Mouse (Mus musculus) A20 (cell line): Measurements from ENCODE around the gene Ugt8a.

Experiments used
- DNase-seq: peaks from one replicate; pipeline ENCODE4 v3.0.0-alpha.2; 2011; ENCODE audit warnings: low read depth, low spot score

The Ugt8a gene

DNA sequence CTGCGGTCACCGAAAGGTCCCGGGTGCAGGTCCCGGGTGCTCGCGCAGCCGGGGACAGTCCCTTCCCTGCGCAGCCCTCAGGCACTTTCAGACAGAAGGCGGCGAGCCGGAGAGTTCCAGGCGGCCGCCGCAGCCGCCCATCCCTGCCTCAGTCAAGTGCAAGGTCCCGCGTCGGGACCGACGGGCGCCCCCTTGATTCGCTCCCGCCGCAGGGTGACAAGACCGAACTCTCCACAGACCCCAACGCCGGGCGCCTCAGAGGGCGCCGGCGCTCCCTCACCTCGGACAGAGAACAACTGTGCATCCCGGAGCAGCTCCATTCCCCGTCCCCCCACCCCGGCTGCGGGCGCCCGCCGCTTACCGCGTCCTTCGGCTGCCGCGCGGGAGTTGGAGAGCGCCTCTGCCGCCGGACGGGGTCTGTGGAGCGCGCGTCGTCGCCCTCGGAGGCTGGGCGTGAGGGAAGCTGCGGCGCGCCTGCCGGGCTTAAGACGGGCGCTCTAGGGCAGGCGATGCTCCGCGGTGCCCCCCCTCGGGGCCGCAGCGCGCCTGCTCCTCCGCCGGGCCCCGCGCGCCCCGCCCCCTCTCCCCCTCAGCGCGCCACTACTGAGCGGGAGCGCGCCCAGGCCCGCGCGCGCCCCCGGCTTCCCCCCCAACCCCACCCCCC lies at the start of gene Ugt8a:
Ugt8a (minus strand) TSS at position 528 of the 664 bp plus-strand sequence.
- no peak for DNase-seq

DNA sequence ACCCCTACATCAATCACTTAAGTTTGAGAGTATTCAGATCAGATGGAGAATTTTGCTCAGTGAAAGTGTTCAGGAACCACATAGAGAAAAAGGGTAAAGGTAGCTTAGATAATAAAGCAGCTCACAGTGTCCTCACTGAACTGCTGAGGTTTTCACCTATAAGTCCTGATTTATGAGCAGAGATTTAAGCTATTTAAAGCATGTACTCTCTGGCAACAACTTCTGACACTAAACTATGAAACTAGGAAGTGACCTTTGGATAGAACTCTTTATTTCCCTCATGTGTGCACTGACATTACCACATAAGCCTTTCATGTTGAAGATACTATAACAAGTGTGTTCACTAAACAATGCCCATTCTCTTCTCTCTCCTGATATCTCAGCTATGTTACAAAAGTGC lies 48.2 kb upstream of the Ugt8a start:
- no peak for DNase-seq

DNA sequence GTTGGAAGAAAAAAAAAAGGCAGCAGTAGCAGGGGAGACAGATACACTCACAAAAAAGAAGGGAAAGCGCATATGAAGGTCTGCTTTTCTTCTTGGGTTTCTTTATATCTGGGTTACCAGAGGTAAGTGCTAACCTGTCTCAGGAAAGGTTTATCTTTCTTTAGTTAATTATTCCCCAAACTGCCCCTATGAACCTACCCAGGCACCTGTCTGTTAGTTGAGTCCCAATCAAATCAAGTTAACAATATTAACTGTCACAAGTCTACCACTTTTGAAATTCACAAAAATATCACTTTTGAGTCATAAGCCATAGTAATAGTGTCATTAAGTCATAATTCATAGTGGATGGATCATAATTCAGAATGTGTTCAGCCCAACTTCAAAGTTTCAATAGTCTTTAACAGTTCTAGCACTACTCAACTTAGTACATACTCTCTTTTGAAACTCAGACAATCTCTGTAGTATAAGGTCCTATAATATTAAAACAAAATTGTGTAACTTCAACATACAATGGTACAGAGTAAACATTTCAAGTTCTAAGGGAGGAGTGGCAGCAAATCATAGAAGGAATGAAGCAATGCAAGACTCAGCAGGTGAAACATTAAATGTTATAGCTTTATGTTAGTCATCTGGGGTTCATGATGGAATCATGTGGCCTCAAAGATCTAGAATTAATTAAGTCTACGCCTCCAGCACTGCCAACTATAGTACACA lies 45.4 kb upstream of the Ugt8a start:
- DNase-seq, result no peak

DNA sequence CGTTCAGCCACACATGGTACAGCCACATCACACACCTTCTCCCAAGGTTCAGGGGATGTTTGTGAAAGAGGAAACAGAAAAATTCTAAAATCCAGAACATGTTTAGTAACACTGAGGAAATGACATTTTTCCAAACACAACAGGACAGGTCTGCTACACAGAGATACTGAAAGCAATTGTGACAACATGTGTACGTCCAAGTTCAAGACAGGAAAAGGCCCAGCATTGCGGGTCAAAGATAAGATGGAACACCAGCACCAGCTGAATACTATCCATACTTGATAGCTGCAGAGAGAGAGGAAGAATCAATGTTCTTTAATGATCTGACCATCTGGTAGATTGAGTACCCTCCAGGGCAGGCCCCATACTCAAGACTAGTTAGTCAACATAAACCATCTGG lies 41.1 kb upstream of the Ugt8a start:
- no peak for DNase-seq

DNA sequence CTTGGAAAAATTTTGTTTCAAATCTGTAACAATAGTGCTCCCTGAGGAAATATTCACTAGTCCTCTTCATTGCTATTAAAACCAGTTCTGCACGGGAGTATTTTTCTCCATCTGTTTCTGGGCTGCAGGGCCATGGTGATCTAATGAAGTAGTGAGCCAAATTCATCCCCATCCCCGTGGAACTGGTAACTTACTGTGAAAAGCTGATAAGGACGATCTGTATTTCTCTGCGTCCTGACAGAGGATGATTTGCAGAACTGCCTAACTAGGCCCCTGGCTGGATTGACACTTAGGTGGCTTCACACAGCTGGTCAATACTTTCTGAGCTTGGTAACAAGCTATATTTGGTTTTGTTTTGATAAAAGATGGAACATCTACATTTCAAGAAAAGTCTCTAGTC lies 37.5 kb upstream of the Ugt8a start:
- no peak for DNase-seq

DNA sequence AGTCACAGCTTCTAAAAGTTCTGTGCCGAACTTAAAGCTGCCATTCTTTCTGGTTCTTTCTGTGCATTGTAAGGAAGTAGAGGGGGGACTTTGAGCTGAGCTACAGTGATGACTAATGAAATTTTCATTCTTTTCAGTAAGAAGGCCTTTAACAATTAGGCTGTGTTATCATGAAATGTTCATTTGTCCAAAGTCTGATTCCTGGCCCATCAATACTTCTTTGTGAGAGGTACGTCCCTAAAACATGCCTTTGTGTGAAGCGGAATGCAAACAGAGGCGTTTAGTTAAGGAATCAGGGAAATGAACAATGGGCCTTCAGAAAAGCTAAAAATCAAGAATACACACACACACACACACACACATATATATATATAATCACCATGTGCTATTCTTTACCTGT lies 31.0 kb upstream of the Ugt8a start:
- DNase-seq, result no peak

DNA sequence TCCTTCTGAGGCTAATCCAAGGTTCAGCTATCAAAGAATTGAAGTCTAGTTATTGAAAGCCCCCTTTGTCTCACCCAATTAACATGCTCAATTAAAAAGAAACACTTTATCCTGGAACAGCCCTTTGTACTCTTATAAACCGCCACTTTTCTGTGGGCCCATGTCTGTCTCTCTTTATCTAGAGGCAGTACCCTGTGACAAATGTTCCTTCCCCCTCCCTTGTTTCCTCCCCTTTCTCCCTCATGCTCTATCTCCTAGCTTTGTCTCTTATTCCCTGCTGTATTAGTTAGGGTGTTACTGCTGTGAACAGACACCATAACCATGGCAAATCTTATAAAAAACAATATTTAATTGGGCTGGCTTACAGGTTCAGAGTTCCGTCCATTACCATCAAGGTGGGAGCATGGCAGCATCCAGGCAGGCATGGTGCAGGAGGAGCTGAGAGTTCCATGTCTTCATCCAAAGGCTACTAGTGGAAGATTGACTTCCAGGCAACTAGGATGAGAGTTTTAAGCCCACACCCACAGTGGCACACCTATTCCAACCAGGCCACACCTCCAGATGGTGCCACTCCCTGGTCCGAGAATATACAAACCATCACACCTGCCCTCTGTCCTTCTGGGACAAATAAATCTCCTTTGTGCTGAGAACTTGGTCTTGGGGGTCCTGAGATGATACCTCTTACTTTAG lies 17.9 kb upstream of the Ugt8a start:
- no peak for DNase-seq

DNA sequence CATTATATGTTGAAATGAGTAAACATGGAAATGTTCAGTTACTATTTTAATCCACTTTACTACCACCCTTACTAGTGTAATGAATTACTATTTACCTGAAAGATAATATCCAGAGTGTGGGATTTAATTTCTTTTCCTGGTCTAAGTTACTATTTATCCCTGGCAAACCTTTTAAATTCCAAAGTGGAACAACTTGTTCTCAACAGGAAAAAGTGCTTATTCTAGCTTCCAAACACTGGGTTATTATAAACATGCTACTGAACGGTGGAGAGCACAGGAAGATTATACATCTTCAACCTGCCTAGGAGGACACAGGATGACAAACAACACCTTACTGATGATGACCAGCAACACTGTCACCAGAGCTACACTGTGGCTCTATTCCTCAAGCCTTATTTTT lies 16.5 kb upstream of the Ugt8a start:
- DNase-seq, result no peak

DNA sequence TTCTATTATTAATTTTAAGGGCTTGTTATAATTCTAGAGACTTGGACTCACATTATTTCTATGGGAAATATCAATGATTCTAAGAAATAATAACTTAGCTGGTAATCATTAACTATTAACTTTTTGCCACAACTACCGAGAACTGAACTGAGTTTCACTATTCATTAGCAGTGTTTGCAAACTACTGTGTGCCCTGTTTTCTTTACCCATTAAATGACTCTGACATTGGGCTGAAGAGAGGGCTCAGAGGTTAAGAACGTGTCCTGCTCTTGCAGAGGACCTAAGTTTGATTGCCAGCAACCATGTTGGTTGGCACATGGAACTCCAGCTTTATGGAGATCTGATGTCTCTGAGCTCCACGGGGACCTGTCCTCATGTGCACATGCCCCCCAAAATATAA lies 2.4 kb upstream of the Ugt8a start:
- DNase-seq, result no peak

DNA sequence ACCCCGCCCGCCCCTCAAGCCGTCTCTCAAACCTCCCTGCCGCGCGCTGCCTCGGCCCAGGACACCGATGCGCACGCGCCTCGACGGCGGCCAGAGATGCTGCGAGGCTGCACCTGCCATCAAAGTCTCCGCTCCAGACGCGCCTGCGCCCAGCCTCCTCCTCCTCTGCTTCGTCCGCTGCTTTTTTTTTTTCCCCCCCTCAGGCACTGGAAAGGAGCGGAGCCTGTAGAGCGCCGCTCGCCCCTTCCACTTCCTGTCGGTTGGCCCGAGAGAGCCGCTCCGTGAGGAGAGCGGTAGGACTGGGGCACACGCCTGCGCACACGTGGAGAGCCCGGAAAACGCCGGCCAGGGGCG lies 314 bp upstream of the Ugt8a start:
- DNase-seq, result no peak

DNA sequence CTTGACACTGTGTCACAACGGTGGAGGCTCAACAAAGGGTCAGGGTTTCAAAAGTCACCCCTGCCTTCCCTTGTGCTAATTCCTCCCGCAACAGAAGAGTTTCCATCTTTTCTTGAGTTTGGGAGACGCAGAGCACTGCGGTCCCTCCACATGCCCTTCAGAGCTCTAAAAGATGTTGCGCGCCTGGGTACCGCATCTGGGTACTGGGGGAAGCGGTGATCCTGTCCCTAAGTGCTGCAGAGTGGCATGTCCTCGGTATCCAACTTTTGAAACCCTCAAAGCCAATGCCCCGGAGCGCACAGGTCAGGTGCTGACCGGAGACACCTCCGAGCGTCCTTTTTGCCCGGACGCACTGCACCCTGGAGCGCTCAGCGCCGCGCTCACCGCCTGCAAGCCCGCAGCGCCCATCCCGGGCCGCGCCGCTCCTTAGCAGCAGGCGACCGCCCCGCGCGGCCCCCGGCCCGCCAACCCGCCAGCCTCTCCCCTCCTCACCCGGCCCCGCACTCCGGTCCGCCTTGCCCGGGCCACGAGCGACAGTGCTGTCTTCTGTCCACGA lies 805 bp downstream of the Ugt8a start:
- DNase-seq, result no peak

DNA sequence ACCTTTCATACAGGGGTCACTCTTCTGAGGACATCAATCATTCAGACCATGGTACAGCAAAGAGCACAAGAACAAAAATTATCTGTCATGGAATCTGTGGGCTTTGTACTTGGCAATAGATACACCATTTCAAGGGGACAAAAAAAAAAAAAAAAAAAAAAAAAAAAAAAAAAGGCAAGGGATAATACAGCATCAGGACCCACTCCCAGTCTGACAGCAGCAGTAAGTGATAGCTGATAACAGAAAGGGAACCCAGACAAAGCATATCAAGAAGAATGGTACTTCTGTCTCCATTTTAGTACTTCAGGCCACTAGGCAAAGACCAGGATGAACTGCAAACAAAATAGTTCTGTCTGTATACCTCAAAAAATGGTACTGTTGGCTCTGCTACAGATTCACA lies 2.6 kb downstream of the Ugt8a start:
- DNase-seq, result no peak

DNA sequence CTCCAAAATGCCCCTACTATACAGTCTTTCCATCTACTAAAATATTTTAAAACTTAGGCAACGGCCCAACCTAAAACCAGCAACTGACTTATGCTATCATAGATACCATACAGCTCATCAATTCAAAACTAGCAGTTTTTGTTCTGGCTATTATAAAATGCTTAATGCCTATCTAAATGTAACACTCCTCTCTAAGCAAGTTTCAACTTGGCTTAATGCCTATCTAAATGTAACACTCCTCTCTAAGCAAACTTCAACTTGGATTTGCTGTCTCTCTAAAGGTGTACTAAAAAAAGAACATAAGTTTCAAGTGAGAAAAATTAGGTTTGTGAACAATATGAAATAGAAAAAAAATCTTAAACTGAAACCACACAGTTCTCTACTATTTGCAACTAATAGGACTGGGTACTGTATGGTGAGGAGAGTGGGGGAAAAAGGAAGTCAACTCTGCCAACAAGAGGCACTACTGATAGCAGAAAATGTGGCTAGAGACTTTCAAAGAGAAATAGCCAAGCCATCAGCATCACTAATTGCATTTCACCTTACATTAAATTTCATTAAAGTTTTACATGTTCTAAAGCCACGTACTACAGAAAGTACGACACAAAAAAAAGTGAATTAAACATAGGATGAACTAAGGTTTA lies 5.7 kb downstream of the Ugt8a start:
- no peak for DNase-seq

DNA sequence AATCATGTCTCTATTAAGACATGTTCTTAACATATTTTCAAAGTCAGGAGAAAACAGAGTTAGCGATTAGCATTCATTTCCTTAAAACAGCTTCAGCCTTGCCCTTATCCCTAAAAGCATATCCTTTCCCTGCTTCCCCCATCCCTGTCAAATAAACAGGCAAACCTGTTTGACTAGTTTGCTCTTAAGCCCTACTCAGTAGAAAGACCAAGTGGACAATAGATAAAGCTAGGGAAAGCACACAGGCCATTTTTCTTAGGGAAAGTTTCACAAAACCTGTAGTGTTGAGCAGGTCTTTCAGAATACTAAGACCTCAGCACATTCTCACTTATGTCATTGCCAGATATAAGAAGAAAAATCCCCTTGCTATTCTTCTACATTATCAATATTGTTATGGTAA lies 7.4 kb downstream of the Ugt8a start:
- no peak for DNase-seq

DNA sequence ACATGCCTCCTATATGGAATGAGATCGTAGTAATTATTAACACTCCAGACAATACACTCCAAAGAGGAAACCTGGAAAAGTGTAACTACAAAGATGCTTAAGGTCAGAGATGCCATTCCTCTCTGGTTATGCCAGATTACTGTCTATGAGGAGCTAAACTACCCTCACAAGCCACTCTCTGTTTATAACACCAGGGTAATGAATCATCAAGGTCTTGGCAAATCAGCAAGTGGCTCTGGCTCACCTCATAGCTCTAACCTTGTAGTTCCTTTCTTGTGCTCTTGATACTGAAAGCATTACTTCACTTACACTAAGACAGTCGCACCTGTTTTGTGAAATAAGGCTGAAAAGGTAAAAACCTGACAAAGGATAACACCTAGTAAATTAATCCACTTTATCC lies 17.5 kb downstream of the Ugt8a start:
- no peak for DNase-seq

DNA sequence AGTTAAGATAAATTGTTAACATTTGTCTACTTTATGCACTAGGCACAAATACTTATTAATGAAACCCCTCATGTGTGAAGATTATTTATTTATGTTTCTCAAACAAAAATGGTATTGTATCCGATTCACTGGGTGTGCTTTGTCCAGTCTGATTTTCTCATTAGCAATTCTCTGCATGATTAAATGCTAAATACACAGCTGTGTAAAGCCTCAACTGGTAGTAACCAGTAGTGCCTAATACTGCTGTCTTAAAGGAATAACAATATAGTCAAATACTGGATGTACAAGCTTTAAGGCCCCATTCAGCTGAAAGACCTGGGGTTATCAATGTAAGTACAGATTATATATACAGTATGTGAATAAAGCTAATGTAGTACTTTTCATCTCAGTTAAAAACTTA lies 39.4 kb downstream of the Ugt8a start:
- DNase-seq, result no peak

DNA sequence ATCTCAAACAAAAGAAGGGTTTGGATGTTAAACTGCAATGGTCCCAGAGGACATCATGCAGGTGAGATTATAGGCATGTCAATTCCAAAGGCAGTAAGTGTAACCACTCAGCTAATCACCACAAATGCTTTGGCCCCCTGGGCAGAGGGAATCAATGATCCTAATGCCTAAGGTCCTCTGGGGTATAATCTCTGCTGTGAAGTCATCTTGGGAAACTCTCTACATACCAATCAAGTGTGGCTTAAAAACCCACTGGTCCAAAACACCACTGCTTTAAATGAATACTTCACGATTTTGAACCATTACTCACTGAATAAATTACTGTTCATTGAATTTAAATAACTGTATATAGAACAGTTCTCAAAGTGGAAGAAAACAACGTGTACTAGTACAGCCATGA lies 51.3 kb downstream of the Ugt8a start:
- DNase-seq, result no peak

DNA sequence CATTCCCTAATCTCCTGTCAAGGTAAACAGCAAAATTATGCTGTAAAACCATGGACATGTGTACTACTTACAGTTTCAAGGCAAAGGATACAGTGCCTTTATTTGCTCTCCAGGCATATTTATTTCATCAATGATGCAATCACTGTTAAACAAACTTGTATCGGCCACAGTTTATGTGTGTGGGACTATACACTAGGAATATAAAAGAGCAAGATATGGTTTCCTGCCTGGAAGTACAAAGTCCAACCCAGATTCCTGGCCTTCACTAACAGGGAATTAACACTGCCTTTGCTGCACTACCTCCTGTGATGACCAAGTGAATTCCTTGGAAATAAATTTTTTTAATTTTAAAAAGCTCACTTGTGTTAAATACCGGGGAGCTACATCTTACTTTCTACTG lies 53.5 kb downstream of the Ugt8a start:
- DNase-seq, result no peak

DNA sequence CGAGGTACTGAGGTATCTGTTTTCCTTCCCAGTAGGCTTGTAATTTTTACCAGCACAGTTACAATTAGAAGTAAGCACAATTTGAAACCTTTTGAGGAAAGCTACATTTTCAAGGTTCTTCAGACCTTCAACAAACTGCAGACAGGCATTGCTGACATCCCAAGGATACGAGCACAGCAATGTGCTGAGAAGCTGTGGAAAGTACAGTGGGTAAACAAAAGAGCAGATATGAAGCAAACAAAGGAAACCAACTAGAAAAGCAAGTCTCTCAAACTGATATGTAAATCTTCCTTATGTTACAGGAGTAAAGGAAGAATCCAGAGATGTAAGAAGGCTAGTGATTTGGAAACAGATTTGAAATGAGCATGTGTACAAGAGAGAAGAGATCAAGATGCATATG lies 54.0 kb downstream of the Ugt8a start:
- no peak for DNase-seq

DNA sequence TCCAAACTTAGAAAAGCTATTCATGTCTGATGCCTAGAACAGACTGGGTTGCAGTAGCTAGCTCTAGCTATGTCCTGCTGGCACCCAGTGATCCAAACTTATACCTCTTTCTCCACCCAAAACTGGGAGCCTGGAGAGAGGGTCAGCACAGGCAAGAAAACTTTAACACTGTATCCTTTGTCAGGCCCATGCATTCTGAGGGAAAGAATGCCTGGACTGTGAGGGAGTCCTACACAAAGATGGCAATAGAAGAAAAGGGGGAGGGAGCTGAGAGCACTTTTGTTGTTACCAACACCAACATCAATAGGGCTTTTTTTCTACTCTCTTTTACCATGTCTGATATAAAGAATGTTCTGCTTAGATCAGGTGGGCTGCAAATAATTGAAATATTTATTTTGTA lies 55.4 kb downstream of the Ugt8a start:
- no peak for DNase-seq

DNA sequence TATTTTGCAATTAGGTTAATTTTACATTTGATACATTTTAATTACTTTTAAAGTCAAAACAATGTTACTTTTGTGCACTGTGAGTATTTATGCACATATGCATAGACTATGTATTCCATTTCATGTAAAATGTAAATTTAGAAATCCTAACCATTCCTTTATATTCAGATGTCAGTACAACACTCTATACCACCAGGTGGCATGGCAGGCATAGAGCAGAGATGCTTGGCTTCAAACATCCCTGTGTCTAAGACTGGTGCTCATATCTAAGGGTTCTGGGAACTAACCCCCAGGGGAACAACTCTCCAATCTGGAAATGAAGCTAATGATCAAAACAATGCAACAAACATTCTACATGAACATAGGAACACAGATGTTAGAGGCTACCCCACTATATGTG lies 56.6 kb downstream of the Ugt8a start:
- no peak for DNase-seq

DNA sequence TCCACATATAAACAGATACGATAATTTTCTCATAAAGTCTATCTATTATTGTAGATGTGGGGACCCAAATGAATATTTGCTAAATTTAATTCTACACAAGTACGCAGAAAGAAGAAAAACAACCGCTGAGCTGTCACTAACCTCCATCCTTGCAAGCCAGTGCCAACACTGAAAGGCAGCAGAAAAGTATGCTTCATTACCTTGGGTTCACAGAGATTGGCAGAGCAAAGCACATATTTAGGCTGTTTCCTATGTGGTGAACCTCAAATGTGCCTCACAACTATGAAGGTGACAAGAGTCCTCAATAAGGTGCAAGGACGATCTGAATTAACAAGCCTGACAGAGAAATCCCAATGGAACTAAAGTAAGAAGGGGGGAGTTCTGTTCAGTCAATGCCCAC lies 64.0 kb downstream of the Ugt8a start:
- DNase-seq, result no peak
